Mouse (Mus musculus) hindbrain, embryonic 15.5 days (tissue): ENCODE data around the gene Mllt1. TPM values are rescaled to one million over a fixed set of nuclear protein-coding genes. Genes with fewer than 3 reads are reported as not detected.

ENCODE experiments used
- ATAC-seq: fragments of 200-750 bp; cut with Nextera tagmentation; 2 replicates; pipeline ENCODE4 v1.8.0; 2017; ENCODE audit warnings: low read depth, moderate number of reproducible peaks, moderate TSS enrichment; ENCODE audit not compliant: low FRiP score
- H3K27ac ChIP-seq: fragments of 300-500 bp; sonication (generic); replicated peaks from 2 replicates; pipeline ENCODE4 v1.5.1; 2015; ENCODE audit warnings: mild to moderate bottlenecking, inconsistent platforms
- H3K27me3 ChIP-seq: fragments of 300-500 bp; sonication (generic); 2 replicates; pipeline ENCODE4 v1.6.1; 2015; ENCODE audit warnings: control low read depth, inconsistent platforms
- H3K36me3 ChIP-seq: fragments of 300-500 bp; sonication (generic); 2 replicates; pipeline ENCODE4 v1.6.1; 2015; ENCODE audit warnings: control low read depth, inconsistent platforms
- H3K4me1 ChIP-seq: fragments of 300-500 bp; sonication (generic); replicated peaks from 2 replicates; pipeline ENCODE4 v1.6.1; 2015; ENCODE audit warnings: control low read depth, inconsistent platforms
- H3K4me2 ChIP-seq: fragments of 300-500 bp; sonication (generic); 2 replicates; pipeline ENCODE4 v1.6.1; 2015; ENCODE audit warnings: moderate library complexity, mild to moderate bottlenecking, inconsistent platforms
- H3K4me3 ChIP-seq: fragments of 300-500 bp; sonication (generic); 2 replicates; pipeline ENCODE4 v1.5.1; 2015; ENCODE audit warnings: mild to moderate bottlenecking, inconsistent platforms
- H3K9ac ChIP-seq: fragments of 300-500 bp; sonication (generic); 2 replicates; pipeline ENCODE4 v1.6.1; 2015; ENCODE audit warnings: inconsistent platforms
- H3K9me3 ChIP-seq: fragments of 300-500 bp; sonication (generic); 2 replicates; pipeline ENCODE4 v1.6.1; 2016; ENCODE audit warnings: control low read depth, inconsistent platforms
- WGBS: fragments of 180-500 bp; shearing (Covaris S2); methylation state at CpG from one replicate; pipeline ENCODE4 v1.1.7; 2015; 5-methylcytosine and 5-hydroxymethylcytosine counted together
- polyA plus RNA-seq: library from polyadenylated mRNA; unstranded; fragments of >200 nt; fragmentation: Nextera tagmentation; extraction: Ambion mirVana; gene quantifications from 2 replicates; pipeline ENCODE4 v1.2.1, GENCODE M21; 2015

Gene Mllt1
- polyA plus RNA-seq, 1 experiment from 2014 or later: 93.3 TPM

DNA sequence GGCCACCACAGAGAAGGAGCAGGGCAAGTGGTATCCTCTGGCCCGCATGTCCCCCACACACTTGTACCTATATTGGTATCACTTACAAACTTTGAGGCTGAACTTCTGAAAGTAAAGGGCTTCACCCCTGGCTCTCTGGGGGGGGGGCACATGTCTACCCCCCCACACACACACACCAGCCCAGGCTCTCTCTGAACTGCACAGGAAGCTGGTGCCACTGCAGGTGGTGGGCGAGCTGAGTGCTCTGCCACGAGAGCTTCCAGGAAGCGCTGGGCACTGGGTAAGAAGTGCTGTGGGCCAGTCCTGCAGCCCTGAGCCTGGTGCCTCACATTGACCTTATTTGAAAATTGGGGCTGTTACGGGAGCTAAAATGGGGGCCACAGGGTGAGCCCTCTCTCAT lies 91.5 kb downstream of the Mllt1 start:
- 86% methylated on average over 5 of the region's 5 CpGs for WGBS
- Histone ChIP-seq H3K4me1 (no peaks in the 10 kb centered on the region), H3K4me2 (no peak overlapping the region), H3K36me3 (no peaks in the 10 kb centered on the region), H3K4me3 (no peak overlapping the region), H3K27ac (no peak overlapping the region), H3K9me3 (no peaks in the 10 kb centered on the region), H3K9ac (no peak overlapping the region), H3K27me3 (no peaks in the 10 kb centered on the region)
- no peak for ATAC-seq

Other genes starting within 250 kb of the Mllt1 start
- 579 and 588 TPM in 2 replicates for gene Ndufa11, start 217.6 kb downstream of the Mllt1 start, polyA plus RNA-seq
- gene Vmac, start 217.4 kb downstream of the Mllt1 start, polyA plus RNA-seq: 15.2 and 16.7 TPM in 2 replicates
- 2.5 and 2.6 TPM in 2 replicates for gene Nrtn, start 177.9 kb downstream of the Mllt1 start, polyA plus RNA-seq
- 89.7 and 96.9 TPM in 2 replicates for gene Dus3l, start 170.7 kb downstream of the Mllt1 start, polyA plus RNA-seq
- gene Prr22, start 165.2 kb downstream of the Mllt1 start, polyA plus RNA-seq: 0.54 and 1.0 TPM in 2 replicates
- gene Rfx2, start 104.4 kb downstream of the Mllt1 start, polyA plus RNA-seq: 4.8 and 6.7 TPM in 2 replicates
- not detected in 2 replicates for gene Acsbg2, start 61.0 kb downstream of the Mllt1 start, polyA plus RNA-seq
- gene 1700061G19Rik, start 59.9 kb downstream of the Mllt1 start, polyA plus RNA-seq: 0.43 and 0.61 TPM in 2 replicates
- not detected in 2 replicates for gene Acer1, start 46.7 kb upstream of the Mllt1 start, polyA plus RNA-seq
- 166 and 168 TPM in 2 replicates for gene Clpp, start 54.9 kb upstream of the Mllt1 start, polyA plus RNA-seq
- gene Alkbh7, start 61.9 kb upstream of the Mllt1 start, polyA plus RNA-seq: 54.7 and 55.8 TPM in 2 replicates
- 0.51 and 0.61 TPM in 2 replicates for gene Pspn, start 64.6 kb upstream of the Mllt1 start, polyA plus RNA-seq
- 67.3 and 67.5 TPM in 2 replicates for gene Gtf2f1, start 75.9 kb upstream of the Mllt1 start, polyA plus RNA-seq
- gene Gm17949, start 76.1 kb upstream of the Mllt1 start, polyA plus RNA-seq: 0.41 and 0.54 TPM in 2 replicates
- gene Khsrp, start 96.1 kb upstream of the Mllt1 start, polyA plus RNA-seq: 27.9 and 31.2 TPM in 2 replicates
- gene Slc25a41, start 106.2 kb upstream of the Mllt1 start, polyA plus RNA-seq: not detected in 2 replicates
- 4.1 and 4.6 TPM in 2 replicates for gene Crb3, start 123.7 kb upstream of the Mllt1 start, polyA plus RNA-seq
- 43.1 and 45.0 TPM in 2 replicates for gene Slc25a23, start 124.4 kb upstream of the Mllt1 start, polyA plus RNA-seq
- gene Dennd1c, start 143.1 kb upstream of the Mllt1 start, polyA plus RNA-seq: 4.3 and 4.4 TPM in 2 replicates
- gene Tubb4a, start 152.4 kb upstream of the Mllt1 start, polyA plus RNA-seq: 329 and 394 TPM in 2 replicates
- 6.6 and 8.7 TPM in 2 replicates for gene Tnfsf9, start 169.9 kb upstream of the Mllt1 start, polyA plus RNA-seq
- gene Cd70, start 214.4 kb upstream of the Mllt1 start, polyA plus RNA-seq: 1.4 and 1.9 TPM in 2 replicates